Mouse (Mus musculus): ENCODE measurements around the gene Ifitm6. TPM values are rescaled to one million over a fixed set of nuclear protein-coding genes. Genes with fewer than 3 reads are reported as not detected.

Gene Ifitm6
- polyA plus RNA-seq, 1 experiment from 2014 or later = 0.57 TPM

DNA sequence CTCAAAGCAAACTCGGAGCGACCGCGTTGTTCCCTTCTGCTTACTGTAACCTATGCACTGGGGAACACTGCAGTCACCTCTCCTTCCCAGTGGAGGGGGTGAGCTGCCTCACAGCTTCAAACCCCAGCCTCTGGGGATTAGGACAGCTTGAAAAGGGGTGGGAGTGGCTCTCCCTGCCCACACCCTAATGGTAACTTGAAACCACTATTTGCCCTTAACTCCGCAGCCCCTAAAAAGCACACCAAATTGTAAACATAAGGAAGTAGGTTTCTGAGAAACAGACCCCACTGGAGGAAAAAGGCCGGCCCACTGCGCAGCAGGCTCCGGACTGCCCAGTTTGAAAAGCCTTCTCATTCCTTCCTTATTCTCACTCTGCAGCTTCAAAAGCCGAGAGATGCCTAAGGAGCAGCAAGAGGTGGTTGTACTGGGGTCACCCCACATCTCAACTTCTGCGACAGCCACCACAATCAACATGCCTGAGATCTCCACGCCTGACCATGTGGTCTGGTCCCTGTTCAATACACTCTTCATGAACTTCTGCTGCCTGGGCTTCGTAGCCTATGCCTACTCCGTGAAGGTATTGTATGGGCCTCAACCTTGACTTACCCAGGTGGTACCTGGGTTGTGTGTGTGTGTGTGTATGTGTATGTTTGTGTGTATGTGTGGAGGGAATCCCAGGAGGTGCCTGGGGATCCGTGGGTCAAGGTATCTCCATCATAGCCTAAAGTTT, 49.7 kb downstream of the Ifitm6 start:
- H3K4me3 ChIP-seq (replicated peaks; ENCODE audit: low read length) = no peak overlapping the region
- H3K4me1 ChIP-seq (replicated peaks; ENCODE audit: control insufficient read depth, insufficient read depth, low read length) = no peaks in the 10 kb centered on the region
- no peak overlapping the region for H3K9ac ChIP-seq (replicated peaks; ENCODE audit: low read depth, low read length)
- H3K9me3 ChIP-seq (ENCODE audit: control insufficient read depth, low read length) = no peaks in the 10 kb centered on the region
- H3K4me2 ChIP-seq (ENCODE audit: low read length) = no peak overlapping the region
- WGBS = 11% methylated on average over 14 of the region's 14 CpGs
- H3K27me3 ChIP-seq (replicated peaks; ENCODE audit: control insufficient read depth, insufficient read depth, low read length) = no peaks in the 10 kb centered on the region; the same call in 1 of the 2 replicates
- no peak for ATAC-seq
- H3K36me3 ChIP-seq (ENCODE audit: control insufficient read depth, insufficient read depth) = no peaks in the 10 kb centered on the region
- no peak overlapping the region for H3K27ac ChIP-seq (ENCODE audit: low read length)

DNA sequence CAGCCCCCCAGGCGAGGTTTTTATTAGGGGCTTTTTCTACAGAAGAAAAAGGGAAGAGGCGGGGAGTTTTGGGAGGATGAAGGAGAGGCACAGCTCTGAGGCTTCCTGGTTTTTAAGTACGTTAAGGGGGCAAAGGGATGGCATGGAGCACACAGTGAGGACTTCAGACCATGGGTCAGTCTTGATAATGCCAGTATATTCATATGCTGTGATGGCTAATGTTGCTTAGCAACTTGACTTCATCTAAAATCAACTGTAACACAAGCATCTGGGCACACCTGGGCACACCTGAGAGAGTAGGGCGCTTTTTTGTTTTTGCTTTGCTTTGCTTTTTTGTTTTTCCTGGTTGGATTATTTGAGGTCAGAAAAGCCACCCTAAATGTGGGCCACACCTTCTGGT, 50.8 kb downstream of the Ifitm6 start, which contains the start of gene Ifitm1:
TSS of gene Ifitm1 (plus strand) at position 301 of the 400 bp plus-strand sequence.
- Histone ChIP-seq H3K4me2 (ENCODE audit: low read length) (no peak within 1 kb of the TSS), H3K9ac (replicated peaks; ENCODE audit: low read depth, low read length) (no peak within 1 kb of the TSS), H3K36me3 (ENCODE audit: control insufficient read depth, insufficient read depth) (no peaks in the 10 kb centered on the region), H3K4me1 (replicated peaks; ENCODE audit: control insufficient read depth, insufficient read depth, low read length) (no peaks in the 10 kb centered on the region), H3K9me3 (ENCODE audit: control insufficient read depth, low read length) (no peaks in the 10 kb centered on the region), H3K4me3 (replicated peaks; ENCODE audit: low read length) (no peak within 1 kb of the TSS), H3K27me3 (replicated peaks; ENCODE audit: control insufficient read depth, insufficient read depth, low read length) (no peaks in the 10 kb centered on the region; the same call in 1 of the 2 replicates), H3K27ac (ENCODE audit: low read length) (no peak within 1 kb of the TSS)
- 84% methylated on average over 4 of the region's 4 CpGs for WGBS
- ATAC-seq = no peak

Other genes with a start within 250 kb of the Ifitm6 start
- gene Syce1, start 230.1 kb downstream of the Ifitm6 start, polyA plus RNA-seq (2015; fragmentation: Nextera tagmentation; extraction: Ambion mirVana) = 0.34 and 0.40 TPM in 2 replicates
- 9.5 and 15.3 TPM in 2 replicates for gene Zfp941, start 195.7 kb downstream of the Ifitm6 start, polyA plus RNA-seq (2015; fragmentation: Nextera tagmentation; extraction: Ambion mirVana)
- not detected in 2 replicates for gene Urah, start 182.9 kb downstream of the Ifitm6 start, polyA plus RNA-seq (2015; fragmentation: Nextera tagmentation; extraction: Ambion mirVana)
- 1.7 TPM in 1 of 2 replicates, not detected in the other for gene Scgb1c1, start 172.4 kb downstream of the Ifitm6 start, polyA plus RNA-seq (2015; fragmentation: Nextera tagmentation; extraction: Ambion mirVana)
- gene Odf3, start 170.1 kb downstream of the Ifitm6 start, polyA plus RNA-seq (2015; fragmentation: Nextera tagmentation; extraction: Ambion mirVana) = not detected in 2 replicates
- not detected in 2 replicates for gene Gm45785, start 161.6 kb downstream of the Ifitm6 start, polyA plus RNA-seq (2015; fragmentation: Nextera tagmentation; extraction: Ambion mirVana)
- gene Ric8a, start 161.0 kb downstream of the Ifitm6 start, polyA plus RNA-seq (2015; fragmentation: Nextera tagmentation; extraction: Ambion mirVana) = 91.2 and 101 TPM in 2 replicates
- 35.6 and 40.4 TPM in 2 replicates for gene Bet1l, start 160.3 kb downstream of the Ifitm6 start, polyA plus RNA-seq (2015; fragmentation: Nextera tagmentation; extraction: Ambion mirVana)
- 272 and 303 TPM in 2 replicates for gene Psmd13, start 136.0 kb downstream of the Ifitm6 start, polyA plus RNA-seq (2015; fragmentation: Nextera tagmentation; extraction: Ambion mirVana)
- gene Sirt3, start 135.6 kb downstream of the Ifitm6 start, polyA plus RNA-seq (2015; fragmentation: Nextera tagmentation; extraction: Ambion mirVana) = 29.5 and 38.5 TPM in 2 replicates
- not detected in 2 replicates for gene Cox8b, start 117.5 kb downstream of the Ifitm6 start, polyA plus RNA-seq (2015; fragmentation: Nextera tagmentation; extraction: Ambion mirVana)
- 0.68 and 0.71 TPM in 2 replicates for gene Nlrp6, start 97.0 kb downstream of the Ifitm6 start, polyA plus RNA-seq (2015; fragmentation: Nextera tagmentation; extraction: Ambion mirVana)
- 8.9 and 10.1 TPM in 2 replicates for gene Pgghg, start 76.5 kb downstream of the Ifitm6 start, polyA plus RNA-seq (2015; fragmentation: Nextera tagmentation; extraction: Ambion mirVana)
- 0.38 and 2.1 TPM in 2 replicates for gene Ifitm5, start 67.6 kb downstream of the Ifitm6 start, polyA plus RNA-seq (2015; fragmentation: Nextera tagmentation; extraction: Ambion mirVana)
- gene Gm45717, start 62.0 kb downstream of the Ifitm6 start, polyA plus RNA-seq (2015; fragmentation: Nextera tagmentation; extraction: Ambion mirVana) = not detected in 2 replicates
- 126 and 150 TPM in 2 replicates for gene Ifitm2, start 61.9 kb downstream of the Ifitm6 start, polyA plus RNA-seq (2015; fragmentation: Nextera tagmentation; extraction: Ambion mirVana)
- 9.0 and 11.2 TPM in 2 replicates for gene Ifitm1, start 50.7 kb downstream of the Ifitm6 start, polyA plus RNA-seq (2015; fragmentation: Nextera tagmentation; extraction: Ambion mirVana)
- 21.0 and 26.1 TPM in 2 replicates for gene Ifitm3, start 7.2 kb downstream of the Ifitm6 start, polyA plus RNA-seq (2015; fragmentation: Nextera tagmentation; extraction: Ambion mirVana)
- not detected in 2 replicates for gene Gm17387, start 11.2 kb upstream of the Ifitm6 start, polyA plus RNA-seq (2015; fragmentation: Nextera tagmentation; extraction: Ambion mirVana)
- gene B4galnt4, start 43.2 kb upstream of the Ifitm6 start, polyA plus RNA-seq (2015; fragmentation: Nextera tagmentation; extraction: Ambion mirVana) = 45.4 and 53.0 TPM in 2 replicates
- 0.17 TPM in 1 of 2 replicates, not detected in the other for gene Pkp3, start 60.3 kb upstream of the Ifitm6 start, polyA plus RNA-seq (2015; fragmentation: Nextera tagmentation; extraction: Ambion mirVana)
- gene Sigirr, start 82.6 kb upstream of the Ifitm6 start, polyA plus RNA-seq (2015; fragmentation: Nextera tagmentation; extraction: Ambion mirVana) = 2.1 TPM in 2 replicates
- gene Ano9, start 99.9 kb upstream of the Ifitm6 start, polyA plus RNA-seq (2015; fragmentation: Nextera tagmentation; extraction: Ambion mirVana) = 0.21 and 0.22 TPM in 2 replicates
- 74.9 and 78.9 TPM in 2 replicates for gene Ptdss2, start 104.5 kb upstream of the Ifitm6 start, polyA plus RNA-seq (2015; fragmentation: Nextera tagmentation; extraction: Ambion mirVana)
- 41.0 and 45.7 TPM in 2 replicates for gene Rnh1, start 154.9 kb upstream of the Ifitm6 start, polyA plus RNA-seq (2015; fragmentation: Nextera tagmentation; extraction: Ambion mirVana)
- 105 and 113 TPM in 2 replicates for gene Hras, start 176.1 kb upstream of the Ifitm6 start, polyA plus RNA-seq (2015; fragmentation: Nextera tagmentation; extraction: Ambion mirVana)
- 10.0 and 13.9 TPM in 2 replicates for gene Lrrc56, start 176.2 kb upstream of the Ifitm6 start, polyA plus RNA-seq (2015; fragmentation: Nextera tagmentation; extraction: Ambion mirVana)
- 0.76 and 1.2 TPM in 2 replicates for gene Lmntd2, start 196.2 kb upstream of the Ifitm6 start, polyA plus RNA-seq (2015; fragmentation: Nextera tagmentation; extraction: Ambion mirVana)
- 22.9 and 23.6 TPM in 2 replicates for gene Rassf7, start 197.9 kb upstream of the Ifitm6 start, polyA plus RNA-seq (2015; fragmentation: Nextera tagmentation; extraction: Ambion mirVana)
- 90.2 and 96.1 TPM in 2 replicates for gene Phrf1, start 210.9 kb upstream of the Ifitm6 start, polyA plus RNA-seq (2015; fragmentation: Nextera tagmentation; extraction: Ambion mirVana)
- 0.76 and 1.9 TPM in 2 replicates for gene Irf7, start 248.6 kb upstream of the Ifitm6 start, polyA plus RNA-seq (2015; fragmentation: Nextera tagmentation; extraction: Ambion mirVana)